Mouse (Mus musculus) midbrain, embryonic 10.5 days (tissue): ENCODE data around the gene Adssl1. TPM values are rescaled to one million over a fixed set of nuclear protein-coding genes. Genes with fewer than 3 reads are reported as not detected.
A peak's percentile ranks its signal among the peaks of the same experiment; 100 is the strongest.

ENCODE experiments used
- DNase-seq: peaks from one replicate; pipeline ENCODE4 v3.0.0-alpha.2; 2017; ENCODE audit warnings: low spot score
- H3K27ac ChIP-seq: fragments of 300-500 bp; sonication (generic); replicated peaks from 2 replicates; pipeline ENCODE4 v1.5.1; 2016; ENCODE audit warnings: mild to moderate bottlenecking
- H3K27me3 ChIP-seq: fragments of 300-500 bp; sonication (generic); 2 replicates; pipeline ENCODE4 v1.6.1; 2016; ENCODE audit warnings: low read depth, mild to moderate bottlenecking; ENCODE audit not compliant: poor library complexity, severe bottlenecking
- H3K36me3 ChIP-seq: fragments of 300-500 bp; sonication (generic); 2 replicates; pipeline ENCODE4 v1.6.1; 2016; ENCODE audit warnings: mild to moderate bottlenecking, moderate library complexity
- H3K4me1 ChIP-seq: fragments of 300-500 bp; sonication (generic); 2 replicates; pipeline ENCODE4 v1.6.1; 2016
- H3K4me3 ChIP-seq: fragments of 300-500 bp; sonication (generic); 2 replicates; pipeline ENCODE4 v1.5.1; 2016; ENCODE audit warnings: mild to moderate bottlenecking, moderate library complexity
- H3K9me3 ChIP-seq: fragments of 300-500 bp; sonication (generic); replicated peaks from 2 replicates; pipeline ENCODE4 v1.6.1; 2016; ENCODE audit warnings: mild to moderate bottlenecking
- WGBS: fragments of 180-500 bp; shearing (Covaris S2); methylation state at CpG from one replicate; pipeline ENCODE4 v1.1.7; 2016; 5-methylcytosine and 5-hydroxymethylcytosine counted together
- polyA plus RNA-seq: library from polyadenylated mRNA; unstranded; fragments of >200 nt; fragmentation: Nextera tagmentation; extraction: Ambion mirVana; gene quantifications from 2 replicates; pipeline ENCODE4 v1.2.1, GENCODE M21; 2016

The Adssl1 gene
- polyA plus RNA-seq, 1 experiment from 2014 or later = 3.4 TPM

DNA sequence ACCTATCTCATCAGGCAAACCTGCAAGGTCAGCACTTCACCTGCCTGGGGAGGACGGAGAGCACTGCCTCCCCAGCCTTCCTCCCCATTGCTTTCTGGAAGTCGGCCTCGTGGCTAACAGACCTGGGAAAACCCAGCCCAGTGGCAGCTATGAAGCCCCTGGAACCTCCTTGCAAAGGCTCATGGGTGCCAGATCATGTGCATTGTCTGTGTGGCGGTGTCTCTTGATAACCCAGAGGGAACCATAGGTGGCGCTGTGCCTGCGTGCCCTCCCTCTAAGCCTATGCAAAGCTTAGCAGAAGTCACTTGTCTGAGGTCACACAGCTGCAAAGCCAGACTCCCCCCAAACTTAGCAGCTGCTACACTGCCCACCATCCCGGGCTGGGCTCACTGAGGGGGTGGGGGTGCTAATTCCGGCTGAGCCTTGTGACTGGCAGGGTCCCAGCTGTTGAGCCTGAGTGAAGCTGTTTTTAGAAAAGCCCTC, 1.9 kb upstream of the Adssl1 start:
- Histone ChIP-seq H3K36me3 (no peaks in the 10 kb centered on the region), H3K27ac (peak overlapping the region; percentile 69), H3K4me1 (peaks cover 48% of the 10 kb centered on the region), H3K27me3 (peaks cover 55% of the 10 kb centered on the region), H3K9me3 (no peaks in the 10 kb centered on the region), H3K4me3 (no peak overlapping the region)
- WGBS = 12% methylated on average over 8 of the region's 8 CpGs
- peak; percentile 81 for DNase-seq

GRCm38 (mm10) chr12:112618981-112619685, 712 bp upstream of the Adssl1 start:
- H3K9me3 ChIP-seq = no peaks in the 10 kb centered on the region
- WGBS = 20% methylated on average over 13 of the region's 13 CpGs
- H3K27ac ChIP-seq = peak overlapping the region; percentile 84; the same call in 1 of the 2 replicates
- H3K27me3 ChIP-seq = peaks cover 62% of the 10 kb centered on the region
- H3K4me1 ChIP-seq = peaks cover 60% of the 10 kb centered on the region
- H3K36me3 ChIP-seq = no peaks in the 10 kb centered on the region
- no peak for DNase-seq
- peak overlapping the region; percentile 68 for H3K4me3 ChIP-seq

GRCm38 (mm10) chr12:112620354-112621061, 663 bp downstream of the Adssl1 start:
- WGBS = 11% methylated on average over 16 of the region's 16 CpGs
- no peaks in the 10 kb centered on the region for H3K36me3 ChIP-seq
- no peak for DNase-seq
- H3K4me1 ChIP-seq = peaks cover 55% of the 10 kb centered on the region
- peak overlapping the region; percentile 68 for H3K4me3 ChIP-seq
- H3K27me3 ChIP-seq = peaks cover 62% of the 10 kb centered on the region
- peak overlapping the region; percentile 84 for H3K27ac ChIP-seq
- H3K9me3 ChIP-seq = no peaks in the 10 kb centered on the region

DNA sequence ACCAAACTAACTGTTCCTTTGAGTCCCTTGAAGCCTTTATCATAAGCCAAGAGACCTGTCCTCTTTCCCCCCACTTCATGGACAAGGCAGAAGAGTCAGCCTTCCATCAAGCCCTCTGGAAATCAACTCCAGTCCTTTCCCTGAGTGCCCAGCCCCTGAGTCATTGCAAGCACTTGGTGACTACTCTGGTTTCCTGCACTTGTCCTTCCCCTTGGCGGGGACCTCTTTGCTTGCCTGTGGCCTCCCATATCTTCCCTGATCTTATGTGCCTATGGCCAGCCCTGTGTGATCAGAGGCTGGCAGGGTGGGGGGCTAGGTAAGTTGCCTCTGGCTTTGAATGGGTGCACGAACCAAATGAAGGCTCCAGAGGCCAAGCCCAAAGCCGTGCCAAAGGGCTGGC, 2.1 kb downstream of the Adssl1 start:
- H3K4me3 ChIP-seq = no peak overlapping the region
- H3K27me3 ChIP-seq = peaks cover 61% of the 10 kb centered on the region
- H3K27ac ChIP-seq = no peak overlapping the region
- H3K4me1 ChIP-seq = peaks cover 54% of the 10 kb centered on the region
- DNase-seq = no peak
- no peaks in the 10 kb centered on the region for H3K9me3 ChIP-seq
- WGBS = 85% methylated on average over 3 of the region's 3 CpGs
- no peaks in the 10 kb centered on the region for H3K36me3 ChIP-seq

- WGBS = 21% methylated on average over 2 of the region's 2 CpGs
- Histone ChIP-seq H3K4me1 (peaks cover 50% of the 10 kb centered on the region), H3K9me3 (no peaks in the 10 kb centered on the region), H3K27me3 (peaks cover 49% of the 10 kb centered on the region), H3K36me3 (no peaks in the 10 kb centered on the region), H3K27ac (peak overlapping the region; percentile 43; the same call in 1 of the 2 replicates), H3K4me3 (no peak overlapping the region)
- peak; percentile 75 for DNase-seq
Measured at GRCm38 (mm10) chr12:112623742-112624141, 3.9 kb downstream of the Adssl1 start.

- Histone ChIP-seq H3K36me3 (no peaks in the 10 kb centered on the region), H3K27me3 (peaks cover 29% of the 10 kb centered on the region), H3K4me3 (no peak overlapping the region), H3K27ac (no peak overlapping the region), H3K9me3 (no peaks in the 10 kb centered on the region), H3K4me1 (peaks cover 40% of the 10 kb centered on the region)
- no peak for DNase-seq
- WGBS = 89% methylated on average over 4 of the region's 4 CpGs
Measured at GRCm38 (mm10) chr12:112625700-112626099, 5.9 kb downstream of the Adssl1 start.

GRCm38 (mm10) chr12:112626455-112626854, 6.6 kb downstream of the Adssl1 start:
- no peak for DNase-seq
- 87% methylated on average over 6 of the region's 6 CpGs for WGBS
- no peak overlapping the region for H3K4me3 ChIP-seq
- peaks cover 37% of the 10 kb centered on the region for H3K4me1 ChIP-seq
- no peaks in the 10 kb centered on the region for H3K36me3 ChIP-seq
- no peak overlapping the region for H3K27ac ChIP-seq
- H3K9me3 ChIP-seq = no peaks in the 10 kb centered on the region
- H3K27me3 ChIP-seq = peaks cover 22% of the 10 kb centered on the region

- no peak overlapping the region for H3K4me3 ChIP-seq
- peaks cover 43% of the 10 kb centered on the region for H3K4me1 ChIP-seq
- WGBS = 57% methylated on average over 7 of the region's 7 CpGs
- peaks cover 13% of the 10 kb centered on the region for H3K27me3 ChIP-seq
- peak; percentile 32 for DNase-seq
- no peaks in the 10 kb centered on the region for H3K9me3 ChIP-seq
- H3K27ac ChIP-seq = no peak overlapping the region
- H3K36me3 ChIP-seq = no peaks in the 10 kb centered on the region
Measured at GRCm38 (mm10) chr12:112627097-112627881, 7.4 kb downstream of the Adssl1 start.

DNA sequence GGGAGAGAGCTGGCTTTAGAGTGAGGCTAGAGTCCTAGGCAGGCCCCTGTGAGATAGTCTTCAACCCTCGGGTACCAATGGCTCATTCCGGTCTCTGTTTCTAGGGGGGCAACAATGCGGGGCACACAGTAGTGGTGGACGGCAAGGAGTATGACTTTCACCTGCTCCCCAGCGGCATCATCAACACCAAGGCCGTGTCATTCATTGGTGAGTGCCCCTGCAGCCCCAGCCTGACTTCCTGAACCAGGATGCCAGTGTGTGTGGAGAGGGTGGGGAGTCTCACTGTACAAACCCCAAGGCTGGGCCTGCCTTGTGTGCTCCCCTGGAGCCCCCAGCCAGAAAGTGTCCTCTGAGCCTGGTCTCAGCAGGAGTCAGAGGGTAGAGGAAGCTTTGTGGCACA, 8.4 kb downstream of the Adssl1 start:
- H3K4me1 ChIP-seq = peaks cover 42% of the 10 kb centered on the region
- H3K27me3 ChIP-seq = peaks cover 4% of the 10 kb centered on the region; the same call in 1 of the 2 replicates
- 0 out of 2 replicates have a peak overlapping the region, but pooled peaks have one; percentile 17 for H3K27ac ChIP-seq
- DNase-seq = no peak
- no peaks in the 10 kb centered on the region for H3K9me3 ChIP-seq
- WGBS = 90% methylated on average over 6 of the region's 6 CpGs
- H3K4me3 ChIP-seq = no peak overlapping the region
- H3K36me3 ChIP-seq = no peaks in the 10 kb centered on the region

GRCm38 (mm10) chr12:112628928-112629721, 9.3 kb downstream of the Adssl1 start:
- Histone ChIP-seq H3K9me3 (no peaks in the 10 kb centered on the region), H3K4me1 (peaks cover 35% of the 10 kb centered on the region), H3K27ac (peak overlapping the region; percentile 17; the same call in 1 of the 2 replicates), H3K27me3 (no peaks in the 10 kb centered on the region; the same call in 1 of the 2 replicates), H3K36me3 (no peaks in the 10 kb centered on the region), H3K4me3 (peak overlapping the region; percentile 38)
- 39% methylated on average over 19 of the region's 19 CpGs for WGBS
- DNase-seq = peak; percentile 70

DNA sequence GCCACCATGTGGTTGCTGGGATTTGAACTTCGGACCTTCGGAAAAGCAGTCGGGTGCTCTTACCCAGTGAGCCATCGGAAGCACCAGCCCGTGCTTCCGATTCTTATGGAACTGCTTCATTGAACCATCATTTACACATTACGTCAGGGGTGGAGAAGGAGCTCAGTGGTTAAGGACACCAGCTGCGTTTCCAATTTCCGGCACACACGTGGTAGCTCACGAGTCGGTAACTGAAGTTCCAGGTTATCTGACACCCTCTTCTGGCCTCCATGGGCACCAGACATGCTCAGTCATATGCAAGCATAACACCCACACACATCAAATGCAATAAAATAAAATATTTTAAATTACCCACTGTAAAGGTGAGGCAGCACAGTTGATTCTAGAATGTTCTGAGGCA, 10.2 kb downstream of the Adssl1 start:
- Histone ChIP-seq H3K4me1 (peaks cover 35% of the 10 kb centered on the region), H3K27me3 (no peaks in the 10 kb centered on the region; the same call in 1 of the 2 replicates), H3K9me3 (no peaks in the 10 kb centered on the region), H3K36me3 (no peaks in the 10 kb centered on the region), H3K4me3 (no peak overlapping the region), H3K27ac (no peak overlapping the region)
- WGBS = 92% methylated on average over 12 of the region's 12 CpGs
- no peak for DNase-seq

- 0 out of 2 replicates have a peak, but pooled peaks cover under 1% of the 10 kb centered on the region for H3K27me3 ChIP-seq
- H3K36me3 ChIP-seq = no peaks in the 10 kb centered on the region
- WGBS = 84% methylated on average over 5 of the region's 5 CpGs
- H3K27ac ChIP-seq = no peak overlapping the region
- H3K9me3 ChIP-seq = no peaks in the 10 kb centered on the region
- no peak overlapping the region for H3K4me3 ChIP-seq
- DNase-seq = no peak
- peaks cover 35% of the 10 kb centered on the region for H3K4me1 ChIP-seq
Measured at GRCm38 (mm10) chr12:112630796-112631195, 11.0 kb downstream of the Adssl1 start.
